Mouse (Mus musculus): ENCODE measurements around the gene Srr. TPM values are rescaled to one million over a fixed set of nuclear protein-coding genes. Genes with fewer than 3 reads are reported as not detected.
A peak's percentile ranks its signal among the peaks of the same experiment; 100 is the strongest.

The Srr gene
- 10 to 100 TPM; 29.4 to 30.4 TPM for total RNA-seq (2021)

DNA sequence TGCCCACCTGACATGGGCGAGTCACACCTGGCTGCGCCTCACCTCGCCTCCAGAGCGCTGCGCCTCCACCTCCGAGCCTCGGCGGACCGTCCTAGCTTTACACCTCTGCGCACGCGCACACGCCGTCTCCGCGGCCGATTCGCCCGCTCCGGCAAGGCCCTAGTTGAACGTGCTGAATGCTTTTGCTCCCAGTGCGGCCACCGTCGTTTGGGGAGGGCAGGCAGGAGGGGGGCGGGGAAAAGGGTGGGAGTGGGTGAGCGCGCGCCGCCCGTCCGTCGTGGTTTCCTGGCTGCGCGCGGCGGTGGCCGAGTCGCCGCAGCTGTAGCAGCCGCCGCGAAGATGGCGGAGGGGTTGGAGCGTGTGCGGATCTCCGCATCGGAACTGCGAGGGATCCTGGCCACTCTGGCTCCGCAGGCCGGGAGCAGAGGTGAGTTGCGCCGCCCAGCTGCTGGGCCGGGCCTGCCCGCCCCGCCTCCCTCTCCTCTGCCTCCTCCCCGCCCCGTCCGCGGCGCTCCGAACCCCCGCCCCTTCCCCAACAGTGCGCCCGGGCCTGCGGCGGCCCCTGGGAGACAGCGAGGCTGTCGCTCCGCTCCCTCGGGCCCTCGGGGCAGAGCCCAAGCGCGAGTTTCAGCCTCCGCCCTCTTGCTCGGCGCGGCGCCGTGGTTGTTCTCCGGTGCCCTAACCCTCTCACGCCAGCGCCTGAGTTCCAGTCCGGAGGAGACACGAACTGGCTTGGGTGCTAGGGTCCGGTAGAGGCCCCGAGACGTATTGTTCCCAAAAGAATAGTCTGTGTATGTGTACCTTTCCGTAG lies at the start of gene Srr, which contains the start of gene Smg6:
Gene Srr (minus strand): TSS at position 372 of the 811 bp plus-strand sequence.
Gene Smg6 (plus strand): TSS at position 247 of the 811 bp plus-strand sequence.
- peak; percentile 95 for DNase-seq

DNA sequence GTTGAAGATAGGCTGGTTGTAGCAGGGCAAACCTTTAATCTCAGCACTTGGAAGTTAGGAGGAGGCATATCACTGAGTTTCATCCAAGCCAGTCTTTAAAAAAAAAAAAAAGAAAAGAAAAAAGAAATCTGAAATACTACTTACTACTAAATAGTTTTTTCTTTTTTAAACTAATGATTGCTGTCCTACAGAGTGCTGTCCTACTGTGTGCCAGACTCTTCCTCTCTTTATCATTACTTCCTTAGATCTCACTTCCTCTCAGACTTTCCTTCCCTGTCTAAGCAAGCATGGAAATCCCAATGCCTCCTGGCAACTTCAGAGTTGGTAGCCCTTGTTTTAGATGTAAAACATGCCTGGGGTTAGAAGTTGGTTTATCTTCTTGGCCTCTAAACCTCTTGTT lies 48.9 kb upstream of the Srr start:
- no peak for DNase-seq

- no peak for DNase-seq
These were observed 47.8 kb upstream of the Srr start for GRCm38 (mm10) chr11:74973290-74974157.

DNA sequence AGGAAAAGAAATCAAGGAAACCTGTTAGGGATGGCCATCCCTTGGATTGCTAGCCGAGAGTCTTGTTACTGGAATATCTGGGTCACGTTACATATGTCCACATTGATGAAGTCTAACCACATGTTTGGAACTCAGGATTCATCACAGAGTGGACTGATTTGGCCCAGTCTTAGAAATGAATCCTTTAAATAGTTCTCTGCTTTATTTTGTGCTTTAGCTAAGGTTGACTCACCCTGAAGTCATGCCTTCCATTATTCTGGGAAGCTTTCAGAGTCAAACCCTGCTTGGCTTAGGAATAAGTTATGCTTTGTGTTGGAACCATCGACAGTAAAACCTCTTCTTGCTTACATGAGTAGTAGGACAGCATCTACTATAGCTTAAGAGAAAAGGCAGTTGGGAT lies 39.8 kb upstream of the Srr start:
- DNase-seq: no peak

DNA sequence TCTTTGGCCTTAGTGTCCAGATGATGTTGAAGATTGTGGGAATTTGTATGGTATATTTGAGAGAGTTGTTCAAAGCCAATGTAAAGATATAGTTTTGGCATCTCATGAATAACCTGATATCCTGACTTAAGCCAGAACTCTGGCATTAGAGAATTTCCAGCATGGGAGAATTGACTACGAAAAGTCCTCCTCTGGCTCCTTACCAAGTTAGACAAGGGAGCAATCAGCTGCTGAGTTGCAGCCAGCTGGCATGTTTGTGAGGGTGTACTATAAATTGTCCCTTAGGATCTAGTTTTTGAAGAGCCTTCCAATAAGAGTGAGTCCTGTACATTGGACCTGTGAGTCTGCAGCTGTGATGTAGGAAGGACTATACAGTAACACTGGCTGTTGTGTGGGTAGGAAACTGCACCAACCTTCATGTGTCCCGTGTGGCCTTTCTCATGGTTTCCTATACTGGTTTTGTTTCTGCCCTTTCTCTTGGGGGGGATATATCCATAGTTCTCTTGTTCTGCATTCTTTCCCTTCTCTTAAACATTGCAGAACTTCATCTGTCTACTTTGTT lies 37.2 kb upstream of the Srr start:
- peak; percentile 41 for DNase-seq

DNA sequence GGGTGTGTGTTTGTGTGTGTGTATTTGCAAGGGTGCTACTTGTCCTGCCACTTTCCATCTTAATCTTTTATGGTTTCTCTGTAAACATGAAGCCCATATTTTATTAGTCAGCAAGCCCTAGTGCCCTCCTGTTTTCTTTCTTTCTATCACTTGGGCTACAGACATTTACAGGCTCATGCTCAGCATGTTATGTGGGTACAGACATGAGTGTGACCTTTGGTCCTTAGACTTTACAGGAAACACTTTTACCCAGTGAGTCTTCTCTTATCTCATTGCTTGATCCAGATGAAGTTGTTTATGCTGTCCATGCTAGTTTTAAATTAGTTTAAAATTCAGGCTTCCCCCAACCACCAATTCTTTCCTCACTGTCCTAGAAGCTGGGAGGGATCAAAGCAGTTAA lies 36.2 kb upstream of the Srr start:
- DNase-seq: no peak

DNA sequence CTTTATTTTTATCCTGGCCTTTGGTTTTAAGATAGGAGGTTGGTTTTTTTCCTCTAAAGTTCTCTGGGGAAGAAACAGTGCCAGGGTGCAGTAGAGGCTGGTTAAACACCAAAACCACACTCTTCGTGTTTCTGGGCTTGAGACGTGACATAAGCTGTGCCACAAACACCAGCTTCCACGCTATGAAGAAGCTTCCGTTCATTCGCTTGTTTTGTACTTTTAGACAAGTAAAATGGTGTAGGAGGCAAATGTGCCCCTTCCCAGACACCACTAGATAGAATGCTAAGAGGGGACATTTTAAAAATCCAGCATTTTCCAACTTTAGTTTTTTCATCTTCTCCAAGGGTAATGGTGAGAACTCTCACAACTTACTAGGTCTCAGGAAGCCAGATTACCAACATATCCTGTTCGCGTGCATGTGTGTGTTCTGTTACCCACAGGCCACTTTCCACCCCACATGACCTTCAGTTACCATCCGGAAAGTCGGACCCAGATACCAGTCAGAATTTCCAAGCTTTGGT lies 34.3 kb upstream of the Srr start:
- DNase-seq: no peak

DNA sequence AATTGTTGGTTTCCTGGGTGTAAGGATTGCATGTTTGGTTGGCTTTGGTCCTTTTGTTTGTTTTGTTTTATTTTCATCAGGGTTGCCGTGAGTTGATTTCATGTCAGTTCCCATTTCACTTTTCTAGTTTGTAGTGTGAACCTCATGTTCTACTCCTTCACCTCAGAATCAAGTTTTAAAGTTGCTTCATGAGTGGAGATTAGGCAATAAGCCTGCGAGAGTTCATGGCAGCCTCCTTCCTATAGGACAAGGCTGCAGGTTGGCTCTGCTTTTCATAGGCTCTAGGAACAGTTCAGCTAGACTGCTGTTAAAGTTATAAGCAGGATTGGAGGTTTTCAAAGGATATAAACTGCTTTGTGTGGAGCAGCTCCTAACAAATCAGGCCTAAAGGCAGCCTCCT lies 33.8 kb upstream of the Srr start:
- DNase-seq: no peak

DNA sequence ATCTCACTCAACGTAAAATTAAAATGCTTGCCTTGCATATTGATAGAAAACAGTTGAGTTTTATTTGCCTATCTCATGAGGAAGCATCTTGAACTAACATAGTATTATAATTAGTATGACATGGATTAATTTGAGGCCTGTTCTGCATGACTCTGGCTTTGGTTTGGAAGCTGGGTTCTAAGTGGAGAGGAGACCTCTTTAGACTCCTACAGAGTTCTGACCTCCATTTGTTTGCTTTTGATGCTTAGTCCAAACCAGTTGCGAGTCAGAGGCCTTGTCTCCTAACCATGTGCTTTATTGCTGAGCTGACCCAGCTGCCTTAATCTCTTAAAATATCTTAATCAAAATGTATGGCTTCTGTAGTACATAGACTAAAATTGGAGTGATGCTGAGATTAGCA lies 31.9 kb upstream of the Srr start:
- no peak for DNase-seq

- DNase-seq: no peak
These were observed 30.3 kb upstream of the Srr start for GRCm38 (mm10) chr11:74956006-74956405.

DNA sequence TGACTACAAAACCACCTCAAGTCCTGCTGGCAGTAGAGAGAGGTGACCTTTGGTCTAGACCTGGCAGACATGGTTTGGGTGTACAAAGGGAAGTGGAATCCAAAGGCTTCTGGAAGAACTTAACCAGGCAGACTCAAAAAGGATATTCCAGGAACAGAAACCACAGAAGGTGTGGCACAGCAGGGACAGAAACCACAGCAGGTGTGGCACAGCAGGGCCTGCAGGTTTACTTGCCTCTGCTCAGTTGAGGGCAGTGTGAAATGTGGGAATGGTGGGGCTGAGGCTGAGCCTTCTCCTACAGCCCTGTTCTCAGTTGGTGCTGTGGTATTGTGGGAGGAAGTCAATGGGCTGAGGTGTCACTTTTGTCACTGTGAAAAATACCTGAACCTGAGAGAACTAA lies 29.2 kb upstream of the Srr start:
- no peak for DNase-seq

GRCm38 (mm10) chr11:74946348-74946747 lies 20.6 kb upstream of the Srr start:
- no peak for DNase-seq

GRCm38 (mm10) chr11:74930391-74930790 lies 4.6 kb upstream of the Srr start:
- no peak for DNase-seq

GRCm38 (mm10) chr11:74929111-74929510 lies 3.4 kb upstream of the Srr start:
- no peak for DNase-seq

DNA sequence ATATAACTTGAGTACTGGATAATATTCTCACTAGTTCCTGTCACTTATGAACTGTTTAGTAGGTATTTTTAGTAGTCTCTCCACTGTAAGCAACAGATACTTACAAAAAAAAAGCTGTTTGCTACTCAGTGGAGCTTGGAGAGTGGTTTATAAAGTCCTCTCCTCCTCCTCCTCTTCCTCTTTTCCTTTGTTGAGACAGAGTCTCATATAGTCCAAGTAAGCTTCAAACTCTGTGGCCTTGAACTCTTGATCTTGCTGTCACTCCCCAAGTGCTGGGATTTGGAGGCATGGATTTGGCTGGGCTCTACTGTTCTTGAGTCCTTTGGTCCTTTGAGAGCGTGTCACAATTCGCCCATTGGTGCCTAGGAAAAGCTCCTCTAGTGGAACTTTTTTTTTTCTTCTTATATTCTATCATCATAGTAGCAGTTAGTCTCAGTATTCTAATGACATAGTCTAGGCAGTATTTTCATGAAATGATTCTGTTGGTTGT lies 1.5 kb upstream of the Srr start:
- no peak for DNase-seq

- DNase-seq: peak; percentile 58
These were observed 749 bp upstream of the Srr start for GRCm38 (mm10) chr11:74926388-74927005.

DNA sequence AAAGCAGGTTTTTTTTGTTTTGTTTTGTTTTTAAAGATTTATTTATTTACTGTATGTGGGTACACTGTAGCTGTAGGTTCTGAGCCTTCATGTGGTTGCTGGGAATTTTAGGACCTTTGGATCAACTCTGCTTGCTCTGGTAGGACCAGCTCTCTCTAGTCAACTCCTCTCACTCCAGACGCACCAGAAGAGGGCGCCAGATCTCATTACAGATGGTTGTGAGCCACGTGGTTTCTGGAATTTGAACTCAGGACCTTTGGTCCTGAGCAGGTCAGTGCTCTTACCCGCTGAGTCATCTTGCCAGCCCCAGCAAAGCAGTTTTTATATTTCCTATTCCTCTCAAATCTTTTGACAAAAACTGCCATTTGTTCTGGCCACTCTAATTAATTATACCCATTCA lies 1.6 kb downstream of the Srr start:
- DNase-seq: peak; percentile 40

GRCm38 (mm10) chr11:74919249-74919648 lies 6.5 kb downstream of the Srr start:
- DNase-seq: no peak

DNA sequence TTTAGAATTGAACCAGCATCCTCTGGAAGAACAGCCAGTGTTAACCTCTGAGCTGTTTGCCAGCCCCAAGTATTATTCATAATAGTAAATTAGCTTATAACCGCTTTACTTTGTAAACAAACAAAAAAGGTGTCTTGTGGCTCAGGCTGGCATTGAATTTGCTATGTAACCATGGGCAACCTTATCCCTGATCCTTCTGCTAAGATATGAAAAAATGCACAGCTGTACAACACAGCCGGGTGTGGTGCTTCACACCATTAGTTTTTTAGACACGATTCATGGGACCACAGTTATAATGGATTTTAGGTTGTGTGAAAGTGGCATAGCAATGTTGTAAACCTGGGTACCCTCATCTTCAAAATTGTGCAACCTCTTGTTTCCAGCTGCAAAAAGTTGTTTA lies 13.3 kb downstream of the Srr start:
- DNase-seq: no peak

DNA sequence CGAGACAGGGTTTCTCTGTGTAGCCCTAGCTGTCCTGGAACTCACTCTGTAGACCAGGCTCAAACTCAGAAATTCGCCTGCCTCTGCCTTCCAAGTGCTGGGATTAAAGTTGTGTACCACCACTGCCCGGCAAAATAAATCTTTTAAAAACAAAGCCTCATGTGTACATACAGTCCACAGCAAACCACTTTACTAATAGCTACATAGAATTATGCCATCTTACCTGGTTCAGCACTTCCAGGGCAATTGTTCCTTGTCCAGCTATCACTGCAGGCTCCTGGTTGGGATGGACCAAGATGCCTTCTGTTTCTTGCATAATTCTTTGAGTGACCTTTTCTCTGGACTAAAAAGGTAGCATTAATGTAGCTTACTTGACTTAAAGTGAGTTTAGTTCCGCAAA lies 15.8 kb downstream of the Srr start:
- no peak for DNase-seq

DNA sequence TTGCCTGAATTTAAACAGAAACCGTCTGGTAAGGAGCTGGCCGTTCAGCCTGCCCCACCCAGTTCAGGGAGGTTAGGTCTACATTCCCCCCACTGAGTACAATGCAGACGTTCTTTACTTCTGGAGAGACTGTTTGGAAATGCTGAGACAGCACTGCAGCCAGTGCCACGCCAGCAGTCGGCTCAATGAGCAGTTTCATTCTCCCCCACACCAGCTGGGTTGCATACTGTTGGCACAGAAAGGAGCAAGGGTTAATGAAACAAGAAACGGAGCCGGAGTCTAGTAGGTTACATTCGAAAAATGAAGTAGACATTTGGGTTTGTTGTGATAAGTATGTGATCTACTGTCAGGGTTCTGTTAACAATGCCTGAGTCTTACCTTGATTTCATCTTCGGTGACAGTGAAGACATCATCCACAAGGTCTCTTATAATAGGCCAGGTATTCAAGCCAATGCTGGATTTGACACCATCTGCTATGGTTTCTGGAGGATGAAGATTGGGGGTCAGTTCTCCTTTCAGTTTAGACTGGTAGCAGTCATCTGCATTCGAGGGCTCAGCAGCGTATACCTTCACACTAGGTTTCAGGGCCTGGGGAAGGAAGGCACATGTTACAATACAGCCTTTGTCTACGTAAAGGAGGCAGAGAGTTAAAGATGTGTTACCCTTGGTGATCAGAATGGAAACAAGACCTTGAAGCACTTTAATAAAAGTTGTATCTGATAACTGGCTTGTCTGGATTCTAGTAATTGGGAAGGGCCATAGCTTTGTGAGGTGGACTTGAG lies 16.9 kb downstream of the Srr start:
- no peak for DNase-seq

- no peak for DNase-seq
These were observed 17.9 kb downstream of the Srr start for GRCm38 (mm10) chr11:74907850-74908249.
